Mouse (Mus musculus): ENCODE data around the gene Pde1b. TPM values are rescaled to one million over a fixed set of nuclear protein-coding genes. Genes with fewer than 3 reads are reported as not detected.

Pde1b gene
- total and polyA plus RNA-seq, 2 experiments from 2014 or later = 67.6 to 127 TPM

DNA sequence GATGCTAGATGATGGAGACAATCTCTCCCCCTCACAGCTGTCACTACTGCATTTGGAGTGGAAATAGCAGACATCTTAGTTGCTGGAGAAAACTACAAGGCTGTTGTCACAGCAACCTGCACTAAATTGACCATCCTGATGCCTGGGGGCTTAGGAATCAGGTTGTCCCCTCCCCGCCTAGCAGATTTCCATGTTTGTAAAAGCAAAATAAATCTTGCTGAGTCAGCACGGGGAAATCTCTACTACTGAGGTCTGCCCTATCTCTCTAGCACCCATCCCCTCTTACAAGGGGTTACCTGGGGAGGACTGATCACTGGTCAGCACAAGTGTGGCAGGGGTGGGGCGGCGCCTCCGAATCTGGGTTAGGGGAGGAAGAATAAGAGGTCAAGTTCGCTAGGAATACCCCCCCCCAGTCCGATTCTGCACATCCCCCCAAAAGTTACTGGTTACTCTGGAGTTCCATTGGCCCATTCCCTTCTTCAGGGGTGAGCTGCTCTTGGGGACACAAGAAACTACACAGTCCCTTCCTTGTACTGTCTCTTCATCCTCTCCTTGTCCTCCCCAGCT is 31.3 kb downstream of the Pde1b start:
- Histone ChIP-seq H3K4me1 (ENCODE audit: insufficient read depth, low read length) (no peaks in the 10 kb centered on the region), H3K36me3 (ENCODE audit: insufficient read depth, low read length) (peaks cover 3% of the 10 kb centered on the region; the same call in 1 of the 2 replicates), H3K9ac (replicated peaks; ENCODE audit: low read length) (no peak overlapping the region), H3K4me2 (ENCODE audit: low read depth, low read length) (no peak overlapping the region), H3K27me3 (ENCODE audit: insufficient read depth, low read length) (no peaks in the 10 kb centered on the region), H3K9me3 (ENCODE audit: low read length) (no peaks in the 10 kb centered on the region), H3K4me3 (ENCODE audit: low read length) (no peak overlapping the region), H3K27ac (no peak overlapping the region)
- 93% methylated on average over 7 of the region's 7 CpGs for whole genome bisulfite sequencing
- no peak for TF ChIP-seq CTCF (IDR thresholded peaks at IDR 0.05; ENCODE audit: low read depth)
- ATAC-seq (no peak), DNase-seq (ENCODE audit: low spot score) (no peak)

DNA sequence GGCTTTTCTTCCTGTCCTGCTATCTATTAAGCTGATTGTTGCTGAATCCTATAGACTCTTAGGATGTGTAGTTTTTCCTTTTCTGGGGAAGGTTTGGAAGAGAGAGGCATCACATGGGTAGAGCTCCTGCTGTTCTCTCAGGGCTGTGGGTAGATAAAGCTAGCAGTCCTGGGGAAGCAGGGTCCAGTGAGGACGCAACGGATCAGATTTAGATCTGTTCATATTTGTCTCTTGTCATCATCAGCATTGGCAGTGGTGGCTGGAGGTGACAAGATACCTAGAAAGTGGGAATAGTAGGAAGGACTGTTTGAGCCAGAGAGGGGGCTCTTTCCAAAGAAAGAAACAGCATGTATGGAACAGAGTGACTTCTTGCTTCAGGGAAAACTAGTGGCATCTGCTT is 32.2 kb downstream of the Pde1b start:
- ATAC-seq = no peak
- Histone ChIP-seq H3K4me2 (ENCODE audit: low read depth, low read length) (no peak overlapping the region), H3K4me1 (ENCODE audit: insufficient read depth, low read length) (no peaks in the 10 kb centered on the region), H3K9ac (replicated peaks; ENCODE audit: low read length) (no peak overlapping the region), H3K36me3 (ENCODE audit: insufficient read depth, low read length) (no peaks in the 10 kb centered on the region; the same call in 1 of the 2 replicates), H3K27me3 (ENCODE audit: insufficient read depth, low read length) (no peaks in the 10 kb centered on the region), H3K27ac (no peak overlapping the region), H3K4me3 (ENCODE audit: low read length) (no peak overlapping the region), H3K9me3 (ENCODE audit: low read length) (no peaks in the 10 kb centered on the region)
- WGBS = 74% methylated on average over 2 of the region's 2 CpGs
- TF ChIP-seq CTCF (IDR thresholded peaks at IDR 0.05; ENCODE audit: low read depth) = no peak
- no peak for DNase-seq (ENCODE audit: low spot score)

DNA sequence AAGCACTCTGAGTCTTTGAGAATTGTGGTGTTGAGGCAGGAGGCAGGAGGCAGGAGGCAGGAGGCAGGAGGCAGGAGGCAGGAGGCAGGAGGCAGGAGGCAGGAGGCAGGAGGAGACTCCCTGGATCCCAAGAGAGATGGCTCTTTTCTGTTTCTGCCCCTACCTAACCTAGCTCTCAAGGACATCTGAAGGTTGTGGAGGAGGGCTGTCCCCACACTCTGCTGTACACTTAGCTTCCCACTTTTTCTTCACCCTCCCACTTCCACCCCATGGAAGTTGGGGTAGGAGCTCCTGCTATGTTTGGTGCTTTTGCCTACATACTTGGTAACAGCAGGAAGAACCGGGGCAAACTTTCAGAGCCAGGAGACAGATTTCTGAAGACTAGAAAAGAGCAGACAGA is 33.0 kb downstream of the Pde1b start:
- H3K4me2 ChIP-seq (ENCODE audit: low read depth, low read length) = no peak overlapping the region
- DNase-seq (ENCODE audit: low spot score) = no peak

DNA sequence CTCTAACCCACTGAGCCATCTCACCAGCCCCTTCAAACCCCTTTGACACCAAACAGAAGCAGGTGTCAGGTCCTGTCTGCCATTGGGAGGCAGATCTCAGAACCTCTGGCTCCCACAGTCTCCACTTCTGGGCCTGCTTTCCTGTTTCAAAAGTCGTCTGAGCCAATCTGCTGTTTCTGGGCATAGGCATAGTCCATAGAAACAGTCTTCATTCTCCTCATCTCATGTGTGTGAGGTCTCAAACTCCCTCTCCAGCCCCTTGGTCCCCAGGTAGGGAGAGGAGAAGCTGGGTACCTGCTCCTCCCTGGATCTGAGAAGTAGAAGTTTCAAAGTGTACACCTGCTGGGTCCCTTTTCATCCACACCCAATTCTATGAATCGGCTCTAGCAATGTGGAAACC is 33.6 kb downstream of the Pde1b start:
- Histone ChIP-seq H3K4me2 (ENCODE audit: low read depth, low read length) (peak overlapping the region; percentile 90), H3K27ac (peak overlapping the region; percentile 86), H3K4me1 (ENCODE audit: insufficient read depth, low read length) (no peaks in the 10 kb centered on the region), H3K9me3 (ENCODE audit: low read length) (no peaks in the 10 kb centered on the region), H3K9ac (replicated peaks; ENCODE audit: low read length) (peak overlapping the region; percentile 72), H3K36me3 (ENCODE audit: insufficient read depth, low read length) (no peaks in the 10 kb centered on the region; the same call in 1 of the 2 replicates), H3K4me3 (ENCODE audit: low read length) (peak overlapping the region; percentile 86), H3K27me3 (ENCODE audit: insufficient read depth, low read length) (no peaks in the 10 kb centered on the region)
- TF ChIP-seq CTCF (IDR thresholded peaks at IDR 0.05; ENCODE audit: low read depth) = no peak
- no peak for ATAC-seq
- WGBS = 16% methylated on average over 2 of the region's 2 CpGs
- no peak for DNase-seq (ENCODE audit: low spot score)

More for the DNA sequence above, 33.0 kb downstream of the Pde1b start:
- H3K36me3 ChIP-seq (ENCODE audit: insufficient read depth, low read length) = no peaks in the 10 kb centered on the region; the same call in 1 of the 2 replicates
- TF ChIP-seq CTCF (IDR thresholded peaks at IDR 0.05; ENCODE audit: low read depth) = no peak
- ATAC-seq = no peak
- no peak overlapping the region for H3K9ac ChIP-seq (replicated peaks; ENCODE audit: low read length)
- H3K27ac ChIP-seq = no peak overlapping the region
- H3K4me3 ChIP-seq (ENCODE audit: low read length) = no peak overlapping the region
- 47% methylated on average over 1 of the region's 1 CpGs for WGBS
- H3K4me1 ChIP-seq (ENCODE audit: insufficient read depth, low read length) = no peaks in the 10 kb centered on the region
- H3K27me3 ChIP-seq (ENCODE audit: insufficient read depth, low read length) = no peaks in the 10 kb centered on the region
- no peaks in the 10 kb centered on the region for H3K9me3 ChIP-seq (ENCODE audit: low read length)

DNA sequence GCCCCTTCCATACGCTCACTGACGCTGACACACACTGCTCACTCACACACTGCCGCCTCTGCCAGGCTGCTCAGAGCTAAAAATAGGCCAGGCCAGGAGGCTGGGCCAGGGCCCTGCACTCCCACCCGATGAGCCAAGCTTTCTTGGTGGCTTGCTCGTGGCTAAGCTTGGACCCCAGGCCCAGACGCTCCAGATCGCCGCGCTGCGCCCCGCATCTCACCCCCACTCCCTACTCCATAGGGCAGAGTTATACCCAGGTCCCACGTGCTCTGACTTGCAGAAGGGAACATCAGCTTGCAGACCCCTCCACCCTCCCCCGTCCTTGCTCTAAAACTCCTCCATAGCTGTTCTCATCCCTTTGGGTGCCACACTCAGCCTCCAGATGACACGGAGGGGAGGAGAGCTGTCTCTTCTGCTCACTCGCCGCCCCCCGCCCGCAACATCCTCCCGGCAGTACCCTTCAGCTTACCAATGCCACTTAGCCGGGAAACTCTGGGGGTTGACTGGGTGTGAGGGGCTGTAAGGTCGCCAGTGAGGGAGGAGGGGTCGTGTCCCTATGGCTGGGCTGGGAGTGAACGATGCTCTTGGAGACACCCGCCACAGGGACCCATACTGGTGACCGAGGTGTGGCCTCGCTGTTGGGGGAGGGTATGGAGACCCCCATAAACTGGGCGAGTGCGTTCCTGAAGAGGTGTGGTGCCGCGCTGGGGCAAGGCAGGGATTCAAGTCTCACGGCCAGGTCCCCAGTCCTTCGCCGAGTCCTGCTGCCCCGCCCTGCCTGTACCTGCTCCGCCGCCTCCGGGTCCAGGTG is 34.4 kb downstream of the Pde1b start:
- no peaks in the 10 kb centered on the region; the same call in 1 of the 2 replicates for H3K36me3 ChIP-seq (ENCODE audit: insufficient read depth, low read length)
- H3K4me3 ChIP-seq (ENCODE audit: low read length) = peak overlapping the region; percentile 86
- peak; percentile 78 for ATAC-seq
- peak overlapping the region; percentile 90 for H3K4me2 ChIP-seq (ENCODE audit: low read depth, low read length)
- DNase-seq (ENCODE audit: low spot score) = peak; percentile 71
- H3K4me1 ChIP-seq (ENCODE audit: insufficient read depth, low read length) = no peaks in the 10 kb centered on the region
- H3K27me3 ChIP-seq (ENCODE audit: insufficient read depth, low read length) = no peaks in the 10 kb centered on the region
- peak overlapping the region; percentile 86 for H3K27ac ChIP-seq
- TF ChIP-seq CTCF (IDR thresholded peaks at IDR 0.05; ENCODE audit: low read depth) = no peak
- peak overlapping the region; percentile 72 for H3K9ac ChIP-seq (replicated peaks; ENCODE audit: low read length)
- no peaks in the 10 kb centered on the region for H3K9me3 ChIP-seq (ENCODE audit: low read length)
- 1% methylated on average over 34 of the region's 37 CpGs for WGBS

DNA sequence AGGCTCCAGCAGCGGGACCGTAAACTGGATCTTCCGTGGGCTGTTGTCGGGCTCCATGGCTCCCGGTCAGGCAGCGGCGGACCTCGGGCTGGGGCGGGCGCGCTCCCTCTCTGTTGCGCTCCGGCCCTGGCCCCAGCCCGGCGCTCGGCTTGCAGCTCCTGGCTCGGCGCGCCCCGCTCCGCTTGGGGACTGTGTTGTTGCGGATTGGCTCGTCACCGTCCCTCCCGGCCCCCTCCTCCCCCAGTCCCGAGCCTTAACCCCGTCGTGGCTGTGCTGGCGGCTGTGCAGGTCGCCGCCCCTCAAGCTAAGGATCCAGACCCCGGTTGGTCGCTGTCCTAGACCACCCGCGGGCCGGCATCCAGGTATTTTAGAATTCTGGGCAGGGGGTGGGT is 35.0 kb downstream of the Pde1b start, which contains the start of gene Ppp1r1a:
Gene Ppp1r1a, minus strand, starts transcription at position 182 of the 392 bp plus-strand sequence.
- Histone ChIP-seq H3K36me3 (ENCODE audit: insufficient read depth, low read length) (no peaks in the 10 kb centered on the region), H3K4me2 (ENCODE audit: low read depth, low read length) (peak within 1 kb of the TSS; percentile 90), H3K27me3 (ENCODE audit: insufficient read depth, low read length) (no peaks in the 10 kb centered on the region), H3K4me1 (ENCODE audit: insufficient read depth, low read length) (no peaks in the 10 kb centered on the region), H3K9me3 (ENCODE audit: low read length) (no peaks in the 10 kb centered on the region), H3K9ac (replicated peaks; ENCODE audit: low read length) (peak within 1 kb of the TSS; percentile 72), H3K27ac (peak within 1 kb of the TSS; percentile 86), H3K4me3 (ENCODE audit: low read length) (peak within 1 kb of the TSS; percentile 86)
- ATAC-seq (peak; percentile 87), DNase-seq (ENCODE audit: low spot score) (peak; percentile 90)
- no peak for TF ChIP-seq CTCF (IDR thresholded peaks at IDR 0.05; ENCODE audit: low read depth)
- 0% methylated on average over 27 of the region's 36 CpGs for WGBS
